Mouse (Mus musculus) midbrain, embryonic 10.5 days (tissue): ENCODE data around the gene Chn2. TPM values are rescaled to one million over a fixed set of nuclear protein-coding genes. Genes with fewer than 3 reads are reported as not detected.
"Not testable (repeated sequence)": the region's sequence is repeated elsewhere in the genome, so short reads cannot be mapped to it uniquely, and the experiment has no call there.

Source experiments
- DNase-seq: peaks from one replicate; pipeline ENCODE4 v3.0.0-alpha.2; 2017; ENCODE audit warnings: low spot score
- H3K27ac ChIP-seq: fragments of 300-500 bp; sonication (generic); replicated peaks from 2 replicates; pipeline ENCODE4 v1.5.1; 2016; ENCODE audit warnings: mild to moderate bottlenecking
- H3K27me3 ChIP-seq: fragments of 300-500 bp; sonication (generic); 2 replicates; pipeline ENCODE4 v1.6.1; 2016; ENCODE audit warnings: low read depth, mild to moderate bottlenecking; ENCODE audit not compliant: poor library complexity, severe bottlenecking
- H3K36me3 ChIP-seq: fragments of 300-500 bp; sonication (generic); 2 replicates; pipeline ENCODE4 v1.6.1; 2016; ENCODE audit warnings: mild to moderate bottlenecking, moderate library complexity
- H3K4me1 ChIP-seq: fragments of 300-500 bp; sonication (generic); 2 replicates; pipeline ENCODE4 v1.6.1; 2016
- H3K4me3 ChIP-seq: fragments of 300-500 bp; sonication (generic); 2 replicates; pipeline ENCODE4 v1.5.1; 2016; ENCODE audit warnings: mild to moderate bottlenecking, moderate library complexity
- H3K9me3 ChIP-seq: fragments of 300-500 bp; sonication (generic); replicated peaks from 2 replicates; pipeline ENCODE4 v1.6.1; 2016; ENCODE audit warnings: mild to moderate bottlenecking
- WGBS: fragments of 180-500 bp; shearing (Covaris S2); methylation state at CpG from one replicate; pipeline ENCODE4 v1.1.7; 2016; 5-methylcytosine and 5-hydroxymethylcytosine counted together
- polyA plus RNA-seq: library from polyadenylated mRNA; unstranded; fragments of >200 nt; fragmentation: Nextera tagmentation; extraction: Ambion mirVana; gene quantifications from 2 replicates; pipeline ENCODE4 v1.2.1, GENCODE M21; 2016

Chn2 gene
- polyA plus RNA-seq, 1 experiment from 2014 or later: 17.3 TPM

DNA sequence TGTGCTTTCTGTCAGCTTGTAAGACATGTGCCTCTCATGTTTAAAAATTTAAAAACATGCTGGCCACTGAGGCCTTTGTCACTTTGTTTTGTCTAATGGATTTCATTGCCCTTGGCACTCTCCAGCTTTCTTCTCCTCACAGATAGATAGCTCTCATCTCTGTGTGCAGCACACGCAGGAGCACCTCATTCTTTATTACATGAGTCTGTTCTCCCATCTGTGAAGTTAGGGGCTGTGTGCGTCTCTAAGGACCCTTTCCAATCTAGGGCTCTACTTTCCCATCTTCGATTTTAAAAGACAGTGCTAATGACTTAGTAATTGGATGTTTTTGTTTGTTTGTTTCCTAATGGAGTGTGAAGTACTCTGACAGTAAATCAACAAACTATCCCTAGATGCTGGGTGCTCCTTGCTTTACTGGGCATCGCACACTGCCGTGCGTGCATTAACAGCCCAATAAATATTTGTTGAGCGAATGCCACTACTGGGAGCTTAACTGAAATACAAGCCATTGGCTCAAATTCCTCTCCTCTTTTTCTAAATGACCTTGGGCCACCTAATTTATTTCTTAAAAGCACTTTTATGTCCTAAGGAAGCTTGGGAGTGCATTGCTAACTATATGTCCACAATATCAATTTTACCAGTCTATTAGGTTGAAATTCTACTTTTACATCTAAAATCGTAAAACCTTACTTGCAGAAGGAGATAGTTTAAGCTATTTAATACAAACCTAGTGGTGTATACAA lies 136.3 kb downstream of the Chn2 start:
- no peaks in the 10 kb centered on the region for H3K27me3 ChIP-seq
- H3K4me1 ChIP-seq: peaks cover 5% of the 10 kb centered on the region; the same call in 1 of the 2 replicates
- no peaks in the 10 kb centered on the region for H3K9me3 ChIP-seq
- no peak for DNase-seq
- no peak overlapping the region for H3K27ac ChIP-seq
- no peak overlapping the region for H3K4me3 ChIP-seq
- H3K36me3 ChIP-seq: no peaks in the 10 kb centered on the region
- 88% methylated on average over 8 of the region's 8 CpGs for WGBS

DNA sequence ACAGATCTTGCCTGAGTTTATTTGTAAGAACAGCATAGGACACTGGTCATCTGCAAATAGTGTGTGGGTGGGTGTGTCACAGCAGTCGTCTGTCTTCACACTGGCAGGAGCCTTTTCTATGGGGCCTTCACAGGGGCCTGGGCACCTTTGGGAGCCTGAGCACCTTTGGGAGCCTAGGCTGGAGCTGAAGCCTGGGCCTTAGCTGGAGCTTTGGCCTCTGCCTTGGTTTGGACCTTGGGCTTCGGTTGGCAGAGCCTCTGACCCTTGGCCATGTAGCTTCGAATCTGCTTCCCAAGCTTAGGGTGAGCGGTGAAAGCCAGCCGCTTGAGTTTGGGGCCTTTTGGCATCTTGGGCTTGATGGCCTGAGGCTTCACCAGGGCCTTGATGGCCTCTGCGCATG lies 137.7 kb downstream of the Chn2 start:
- H3K4me1 ChIP-seq, H3K9me3 ChIP-seq, H3K27ac ChIP-seq, DNase-seq, H3K4me3 ChIP-seq, H3K36me3 ChIP-seq, H3K27me3 ChIP-seq: not testable (repeated sequence)
- WGBS: 94% methylated on average over 6 of the region's 6 CpGs

DNA sequence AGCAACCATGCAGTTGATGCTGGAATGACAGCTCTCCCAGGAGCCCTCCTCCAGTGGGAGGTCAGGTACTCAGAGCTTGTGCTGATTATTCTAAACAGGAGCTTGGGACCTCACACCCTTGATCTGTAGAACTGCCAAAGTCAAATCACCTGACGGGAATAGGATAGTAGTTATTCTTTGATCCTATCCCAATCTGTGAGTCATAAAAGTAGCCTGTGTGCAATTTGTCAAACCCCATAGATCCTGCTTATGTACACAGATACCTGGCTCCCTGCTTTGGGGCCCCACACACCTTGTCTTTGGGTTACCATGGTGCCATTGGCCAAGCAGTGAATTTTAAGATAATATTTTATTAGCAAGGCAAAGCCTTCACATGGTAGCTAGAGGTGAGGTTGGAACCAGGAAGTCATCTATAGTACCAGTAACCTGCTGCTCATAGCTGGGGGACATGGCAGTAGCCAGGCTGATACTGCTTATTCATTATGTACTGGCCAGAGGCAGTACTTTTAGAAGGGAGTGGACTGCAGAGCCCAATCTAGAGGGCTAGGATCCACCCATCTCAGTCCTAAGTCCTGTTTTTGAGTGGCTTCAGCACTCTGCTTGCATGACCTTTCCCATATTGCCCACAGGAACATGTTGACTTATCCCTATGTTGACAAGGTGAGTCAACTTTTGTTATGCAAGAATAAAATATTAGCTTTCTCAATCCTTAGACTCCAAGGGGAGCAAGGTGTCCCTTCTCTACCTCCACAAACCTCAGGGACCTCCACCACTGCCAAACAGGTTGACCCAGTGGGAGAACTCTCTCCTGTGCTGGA lies 139.9 kb downstream of the Chn2 start:
- no peaks in the 10 kb centered on the region for H3K9me3 ChIP-seq
- H3K4me3 ChIP-seq: no peak overlapping the region
- no peaks in the 10 kb centered on the region for H3K36me3 ChIP-seq
- no peaks in the 10 kb centered on the region for H3K27me3 ChIP-seq
- no peak for DNase-seq
- no peak overlapping the region for H3K27ac ChIP-seq
- WGBS: 91% methylated on average over 1 of the region's 1 CpGs
- H3K4me1 ChIP-seq: peaks cover 20% of the 10 kb centered on the region

DNA sequence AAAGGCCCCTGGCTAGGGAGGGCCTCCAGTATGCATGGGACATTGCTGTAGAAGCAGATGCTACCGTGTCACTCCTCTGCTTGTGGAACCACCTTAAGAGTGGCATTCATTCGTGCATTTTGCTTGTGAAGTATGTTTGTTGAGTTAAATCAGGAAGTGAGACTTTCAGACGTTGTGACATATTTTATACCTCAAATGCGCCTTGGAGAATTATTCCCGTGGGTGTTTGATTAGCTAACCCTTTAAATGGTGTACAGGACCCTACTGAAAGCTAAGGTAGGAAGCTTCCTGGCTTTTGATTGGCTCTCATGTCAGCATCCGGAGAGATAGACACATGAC lies 140.5 kb downstream of the Chn2 start:
- Histone ChIP-seq H3K27ac (no peak overlapping the region), H3K4me1 (peaks cover 23% of the 10 kb centered on the region), H3K36me3 (no peaks in the 10 kb centered on the region), H3K4me3 (no peak overlapping the region), H3K9me3 (no peaks in the 10 kb centered on the region), H3K27me3 (no peaks in the 10 kb centered on the region)
- 91% methylated on average over 6 of the region's 6 CpGs for WGBS
- DNase-seq: no peak

DNA sequence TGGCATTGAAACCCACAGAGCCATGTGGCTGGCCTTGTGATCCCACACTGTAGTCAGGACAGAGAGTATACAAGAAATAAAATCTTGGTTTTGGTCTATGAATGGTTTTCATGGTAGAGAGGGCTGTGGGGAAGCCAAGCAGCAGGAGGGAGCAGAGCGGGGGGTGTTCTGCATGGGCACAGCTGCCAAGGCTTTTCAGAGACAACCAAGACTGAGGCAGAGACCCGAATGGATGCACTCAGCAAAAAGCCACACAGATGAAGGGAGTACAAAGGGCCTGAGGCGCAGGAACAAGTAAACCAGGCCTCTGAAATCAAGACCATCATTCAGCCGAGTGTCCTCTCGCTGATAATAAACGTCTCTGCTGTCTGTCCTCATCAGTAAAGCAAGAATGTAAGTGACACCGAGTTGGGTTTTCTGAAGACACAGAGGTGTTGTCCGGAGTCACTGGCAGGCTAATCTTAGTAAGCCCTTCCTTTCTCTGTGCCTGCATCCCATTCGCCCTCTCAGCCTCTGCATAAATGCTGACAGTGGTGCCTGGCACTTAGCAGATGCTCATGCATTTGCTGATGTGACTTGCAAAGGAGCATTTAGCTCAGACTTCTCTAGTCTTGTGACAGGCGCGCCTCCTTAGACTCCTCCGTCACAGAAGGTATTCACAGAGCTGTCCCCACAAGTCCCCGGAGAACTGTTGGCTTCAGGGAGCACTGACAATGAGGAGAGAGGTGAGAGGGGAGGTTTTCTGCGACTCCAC lies 144.6 kb downstream of the Chn2 start:
- 65% methylated on average over 14 of the region's 14 CpGs for WGBS
- H3K4me1 ChIP-seq: peaks cover 23% of the 10 kb centered on the region
- H3K27ac ChIP-seq: peak overlapping the region; percentile 46
- no peak for DNase-seq
- H3K27me3 ChIP-seq: no peaks in the 10 kb centered on the region
- no peaks in the 10 kb centered on the region for H3K36me3 ChIP-seq
- no peak overlapping the region for H3K4me3 ChIP-seq
- no peaks in the 10 kb centered on the region for H3K9me3 ChIP-seq

DNA sequence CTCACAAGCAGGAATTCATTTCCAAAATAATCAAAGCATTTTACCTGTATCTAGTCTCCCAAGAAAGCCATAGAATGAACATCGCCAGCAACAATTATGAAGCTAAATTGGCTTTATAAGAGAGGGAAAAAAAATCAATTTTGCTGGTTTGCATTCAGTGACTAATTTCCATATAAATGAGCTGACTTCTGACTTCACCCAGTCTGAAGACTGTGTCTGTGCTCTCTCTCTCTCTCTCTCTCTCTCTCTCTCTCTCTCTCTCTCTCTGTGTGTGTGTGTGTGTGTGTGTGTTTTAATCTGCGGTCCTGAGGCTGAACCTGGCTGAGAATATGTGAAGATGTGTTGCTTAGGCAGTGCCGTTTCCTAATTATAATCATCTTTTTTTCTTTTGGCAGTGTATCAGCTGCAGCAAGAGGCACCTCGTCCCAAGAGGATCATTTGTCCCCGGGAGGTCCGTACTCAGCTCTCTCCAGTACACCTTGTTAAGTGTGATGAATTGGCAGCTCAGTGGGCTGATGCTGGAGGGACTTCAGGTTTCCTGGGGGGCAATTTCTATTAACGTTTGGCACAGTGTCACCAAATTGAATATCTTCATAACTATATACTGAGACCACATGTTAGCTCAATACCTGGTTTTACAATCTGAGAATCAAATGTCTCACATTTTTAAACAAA lies 154.4 kb downstream of the Chn2 start:
- no peaks in the 10 kb centered on the region for H3K36me3 ChIP-seq
- H3K27ac ChIP-seq: no peak overlapping the region
- H3K4me1 ChIP-seq: peaks cover 19% of the 10 kb centered on the region
- 73% methylated on average over 7 of the region's 7 CpGs for WGBS
- H3K9me3 ChIP-seq: no peaks in the 10 kb centered on the region
- peaks cover 12% of the 10 kb centered on the region for H3K27me3 ChIP-seq
- H3K4me3 ChIP-seq: no peak overlapping the region
- DNase-seq: no peak

DNA sequence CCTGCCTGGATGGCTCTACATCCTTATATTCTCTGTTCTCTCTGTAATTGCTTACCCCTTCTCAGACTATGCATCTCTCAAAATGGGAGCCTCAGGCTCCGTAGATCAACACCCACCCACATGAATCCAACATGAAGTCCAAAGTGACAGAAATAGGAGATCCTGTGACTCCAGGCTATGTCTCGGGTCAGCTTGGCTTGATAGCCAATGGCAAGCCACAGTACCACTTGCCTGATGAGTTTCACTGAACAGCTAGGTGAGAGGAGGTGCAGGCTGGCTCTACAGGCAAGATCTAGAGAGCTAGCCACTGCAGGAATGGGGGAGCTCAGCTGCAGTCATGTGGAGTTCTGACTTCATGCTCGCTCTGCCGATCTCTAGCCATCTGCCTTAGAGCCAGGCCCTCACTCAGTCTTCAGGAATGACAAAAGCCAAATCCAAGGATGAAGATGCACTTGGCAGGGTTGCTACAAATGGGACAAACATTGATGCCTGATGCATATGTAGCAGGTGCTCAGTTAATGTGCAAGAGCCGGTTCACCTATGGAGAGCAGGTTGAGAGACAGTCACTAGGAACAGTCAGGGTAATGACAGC lies 158.6 kb downstream of the Chn2 start:
- H3K27ac ChIP-seq: no peak overlapping the region
- H3K9me3 ChIP-seq: no peaks in the 10 kb centered on the region
- H3K4me1 ChIP-seq: peaks cover 57% of the 10 kb centered on the region
- H3K36me3 ChIP-seq: no peaks in the 10 kb centered on the region
- no peak for DNase-seq
- H3K4me3 ChIP-seq: no peak overlapping the region
- WGBS: 92% methylated on average over 5 of the region's 5 CpGs
- H3K27me3 ChIP-seq: peaks cover 42% of the 10 kb centered on the region

DNA sequence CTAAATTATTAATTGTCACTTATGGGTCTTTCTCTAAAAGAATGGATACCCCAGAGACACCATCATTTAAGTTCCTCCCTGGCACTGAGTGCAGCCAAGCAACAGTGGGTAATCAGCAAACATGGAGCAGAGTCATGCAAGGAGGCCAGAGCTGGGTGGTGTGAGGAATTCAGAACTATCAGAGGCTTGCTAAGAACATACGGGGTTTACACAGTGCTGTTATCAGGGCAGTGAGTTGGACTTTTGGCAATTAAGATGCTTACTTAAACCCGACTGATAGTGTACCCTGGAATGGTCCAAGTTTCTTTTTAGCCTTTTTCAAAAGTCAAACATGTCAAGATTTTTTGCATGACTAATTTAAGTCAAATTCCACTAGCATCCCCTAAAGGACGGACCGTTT lies 160.2 kb downstream of the Chn2 start:
- peaks cover 58% of the 10 kb centered on the region for H3K27me3 ChIP-seq
- H3K27ac ChIP-seq: peak overlapping the region; percentile 68; the same call in 1 of the 2 replicates
- H3K36me3 ChIP-seq: no peaks in the 10 kb centered on the region
- no peaks in the 10 kb centered on the region for H3K9me3 ChIP-seq
- WGBS: 33% methylated on average over 4 of the region's 4 CpGs
- no peak overlapping the region for H3K4me3 ChIP-seq
- no peak for DNase-seq
- H3K4me1 ChIP-seq: peaks cover 52% of the 10 kb centered on the region

DNA sequence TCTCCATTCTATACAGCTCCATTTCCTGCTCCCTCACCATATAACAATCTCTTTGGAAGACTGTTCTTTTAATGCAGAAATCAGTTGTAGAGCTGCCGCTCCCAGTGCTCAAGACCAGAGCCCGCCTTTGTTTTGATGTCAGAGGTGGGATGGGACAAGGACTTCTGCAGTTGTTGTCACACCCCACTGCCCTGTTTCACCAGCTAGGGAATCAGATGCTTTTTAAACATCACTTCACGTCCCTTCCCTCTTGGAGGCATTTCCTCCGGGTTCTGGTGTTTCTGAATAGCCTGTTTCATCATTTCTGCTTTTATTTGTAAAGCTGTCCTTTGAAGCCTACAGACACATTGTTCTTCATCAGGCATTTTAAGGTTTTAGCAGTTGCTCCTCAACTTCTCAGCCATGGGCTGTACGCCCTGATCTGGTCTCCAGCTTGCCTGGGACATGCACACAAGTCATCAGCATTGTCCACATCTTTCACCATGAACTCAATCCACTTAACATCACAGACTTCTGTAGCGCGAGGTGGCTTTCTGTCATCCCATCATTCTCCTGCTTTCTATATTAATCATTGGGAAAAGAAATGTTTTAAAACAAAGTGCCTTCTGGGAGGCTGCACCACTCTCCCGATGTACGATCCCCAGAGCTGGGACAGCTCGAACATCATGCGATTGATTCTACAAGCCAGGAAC lies 160.8 kb downstream of the Chn2 start:
- Histone ChIP-seq H3K4me3 (no peak overlapping the region; the same call in 1 of the 2 replicates), H3K27me3 (peaks cover 64% of the 10 kb centered on the region), H3K27ac (peak overlapping the region; percentile 68), H3K4me1 (peaks cover 58% of the 10 kb centered on the region), H3K9me3 (no peaks in the 10 kb centered on the region), H3K36me3 (no peaks in the 10 kb centered on the region)
- DNase-seq: no peak
- WGBS: 43% methylated on average over 11 of the region's 11 CpGs

DNA sequence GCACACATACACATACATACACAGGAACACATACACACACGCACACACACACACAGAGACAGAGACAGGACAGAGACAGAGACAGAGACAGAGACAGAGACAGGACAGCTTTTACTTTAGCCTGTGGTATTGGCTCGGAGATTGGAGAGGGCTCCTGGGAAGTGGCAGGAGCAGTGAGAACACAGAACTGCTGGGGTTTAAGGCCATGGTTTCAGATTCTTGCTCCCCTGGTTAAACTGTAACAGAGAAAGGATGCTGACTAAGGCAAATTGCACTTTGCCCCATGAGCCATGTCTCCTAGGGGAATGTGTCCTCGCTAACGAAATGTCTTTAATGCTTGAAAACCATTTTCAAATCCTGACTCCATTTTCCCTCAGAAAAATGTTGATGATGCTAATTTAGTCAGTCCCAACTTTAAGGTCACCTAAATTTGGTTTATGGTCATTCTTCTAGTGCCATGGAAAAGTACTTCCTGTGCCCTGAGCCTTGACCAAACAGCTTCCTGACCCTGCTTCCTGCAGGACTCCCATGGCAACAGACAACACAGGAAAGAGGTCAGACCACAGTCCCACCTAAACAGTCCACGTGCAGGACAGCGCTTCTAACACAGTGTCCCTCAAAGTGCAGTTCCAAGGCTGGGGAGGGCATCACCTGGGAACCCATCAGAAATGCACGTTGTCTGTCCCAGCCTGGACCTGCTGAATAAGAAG lies 163.1 kb downstream of the Chn2 start:
- Histone ChIP-seq H3K27me3 (peaks cover 68% of the 10 kb centered on the region), H3K4me3 (no peak overlapping the region), H3K4me1 (peaks cover 80% of the 10 kb centered on the region), H3K27ac (peak overlapping the region; percentile 46; the same call in 1 of the 2 replicates), H3K9me3 (no peaks in the 10 kb centered on the region), H3K36me3 (no peaks in the 10 kb centered on the region)
- WGBS: 83% methylated on average over 7 of the region's 7 CpGs
- DNase-seq: no peak

DNA sequence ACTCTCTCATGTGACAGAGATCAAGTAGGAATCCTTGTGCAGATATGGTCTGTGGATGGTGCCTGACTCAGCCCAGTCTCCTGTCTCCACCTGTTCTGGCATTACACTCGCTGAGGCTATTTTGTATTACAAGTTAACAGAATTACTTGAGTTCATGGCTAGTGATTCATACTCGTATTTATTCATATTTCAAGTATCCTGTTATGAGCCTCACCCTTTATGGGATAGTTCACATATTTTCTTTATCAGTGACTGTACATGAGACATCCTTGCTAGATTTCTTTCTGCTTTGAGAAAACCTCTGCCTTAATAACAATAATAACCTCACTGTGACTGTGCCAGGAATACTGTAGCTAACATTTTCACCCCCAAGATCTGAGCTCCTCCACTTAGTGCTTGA lies 164.0 kb downstream of the Chn2 start:
- Histone ChIP-seq H3K9me3 (no peaks in the 10 kb centered on the region), H3K27me3 (peaks cover 69% of the 10 kb centered on the region), H3K36me3 (no peaks in the 10 kb centered on the region), H3K4me3 (no peak overlapping the region), H3K27ac (peak overlapping the region; percentile 46; the same call in 1 of the 2 replicates), H3K4me1 (peaks cover 83% of the 10 kb centered on the region)
- DNase-seq: no peak
- WGBS: 89% methylated on average over 2 of the region's 2 CpGs
